Mouse (Mus musculus): ENCODE results near the gene Tbc1d16.

The Tbc1d16 gene

GRCm38 (mm10) chr11:119207986-119208385 is 20.3 kb downstream of the Tbc1d16 start:
- DNase-seq (ENCODE audit: low read depth, low spot score): no peak

DNA sequence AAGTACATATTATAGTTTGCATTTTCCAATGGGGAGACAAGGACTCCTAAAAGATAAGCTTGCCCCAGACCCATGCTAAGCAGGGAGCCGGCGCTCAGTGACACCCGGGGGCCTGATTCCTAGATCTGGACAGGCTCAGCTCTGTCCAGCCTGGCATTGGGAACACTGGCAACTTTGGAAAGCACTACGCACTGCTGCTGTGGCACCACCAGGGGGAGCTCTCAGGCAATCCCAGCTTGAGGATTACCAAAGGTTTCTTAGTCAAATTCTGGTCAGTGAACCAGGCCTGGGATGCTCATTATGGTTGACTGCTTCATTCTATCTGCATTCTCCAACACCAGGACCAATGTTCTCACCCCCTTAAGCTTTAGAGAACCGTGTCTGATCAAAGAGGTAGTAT is 21.7 kb downstream of the Tbc1d16 start:
- peak; percentile 76 for DNase-seq (ENCODE audit: low read depth, low spot score)

GRCm38 (mm10) chr11:119205738-119206137 is 22.6 kb downstream of the Tbc1d16 start:
- no peak for DNase-seq (ENCODE audit: low read depth, low spot score)

DNA sequence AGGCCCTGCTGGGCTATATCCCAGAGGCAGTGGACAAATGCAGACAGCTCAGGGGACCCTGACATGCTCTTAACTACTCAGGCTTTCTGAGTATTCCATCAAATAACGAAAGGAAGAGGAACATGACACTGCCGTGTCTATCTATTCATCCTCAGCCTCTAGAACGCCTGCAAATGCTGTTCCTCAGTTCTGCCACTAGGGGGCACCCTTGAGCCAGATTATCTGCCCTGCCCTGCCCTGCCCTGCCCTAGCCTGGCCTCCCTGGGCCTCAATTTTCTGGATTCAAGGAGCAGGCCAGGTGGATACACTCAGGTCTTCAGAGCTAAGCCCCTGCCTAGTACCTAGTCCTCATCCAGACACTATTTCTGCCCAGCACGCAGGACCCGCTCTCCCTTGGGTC is 24.9 kb downstream of the Tbc1d16 start:
- DNase-seq (ENCODE audit: low read depth, low spot score): peak; percentile 46

DNA sequence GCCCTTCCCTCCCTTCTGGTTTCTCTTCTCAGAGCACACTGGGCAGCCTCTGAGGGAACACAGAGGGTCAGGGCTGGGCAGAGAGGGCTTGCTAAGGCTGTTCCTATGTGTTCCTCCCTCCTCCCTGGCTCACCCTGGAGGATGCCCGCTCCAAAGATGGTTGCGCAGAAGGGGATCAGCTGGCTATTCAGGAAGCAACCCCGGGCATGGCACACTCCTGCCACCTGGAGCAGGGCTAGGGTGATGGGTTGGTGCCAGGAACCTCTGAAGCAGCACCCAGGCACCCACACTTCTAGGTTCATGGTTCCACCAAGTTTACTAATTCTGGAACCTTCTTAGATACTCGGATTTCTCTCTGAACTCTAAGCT is 29.1 kb downstream of the Tbc1d16 start:
- no peak for DNase-seq (ENCODE audit: low read depth, low spot score)

DNA sequence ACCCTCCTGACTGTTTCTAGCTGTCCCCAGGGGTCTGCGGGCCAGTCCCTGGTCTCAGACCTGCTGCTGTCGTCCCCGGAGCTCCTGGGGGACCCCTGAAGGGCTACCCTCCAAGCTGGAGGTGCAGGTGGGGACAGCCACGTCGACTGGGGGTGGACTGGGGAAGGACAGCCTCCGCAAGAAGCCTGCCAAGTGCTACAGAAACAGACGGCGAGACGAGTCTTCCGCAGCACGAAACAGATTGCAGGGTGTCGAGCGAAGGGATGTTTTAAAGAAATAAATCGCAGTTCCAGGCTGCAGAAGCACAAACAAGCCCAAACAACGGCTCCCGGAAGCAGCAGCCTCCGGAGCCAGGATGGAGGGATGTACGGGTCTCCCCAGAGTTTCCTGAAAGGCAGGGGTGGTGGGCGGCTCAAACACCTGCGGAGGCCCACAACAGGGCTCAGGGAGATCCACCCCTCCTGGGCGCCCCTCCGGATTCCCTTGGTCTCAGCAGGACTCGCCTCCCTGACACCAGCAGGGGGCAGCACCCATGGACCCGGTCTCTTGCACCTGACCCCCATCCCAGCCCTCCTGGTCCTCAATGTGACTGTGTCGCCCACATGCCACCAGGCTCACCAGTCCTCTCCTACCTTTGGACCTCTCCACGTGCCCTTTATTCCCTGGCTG is 29.6 kb downstream of the Tbc1d16 start:
- no peak for DNase-seq (ENCODE audit: low read depth, low spot score)

DNA sequence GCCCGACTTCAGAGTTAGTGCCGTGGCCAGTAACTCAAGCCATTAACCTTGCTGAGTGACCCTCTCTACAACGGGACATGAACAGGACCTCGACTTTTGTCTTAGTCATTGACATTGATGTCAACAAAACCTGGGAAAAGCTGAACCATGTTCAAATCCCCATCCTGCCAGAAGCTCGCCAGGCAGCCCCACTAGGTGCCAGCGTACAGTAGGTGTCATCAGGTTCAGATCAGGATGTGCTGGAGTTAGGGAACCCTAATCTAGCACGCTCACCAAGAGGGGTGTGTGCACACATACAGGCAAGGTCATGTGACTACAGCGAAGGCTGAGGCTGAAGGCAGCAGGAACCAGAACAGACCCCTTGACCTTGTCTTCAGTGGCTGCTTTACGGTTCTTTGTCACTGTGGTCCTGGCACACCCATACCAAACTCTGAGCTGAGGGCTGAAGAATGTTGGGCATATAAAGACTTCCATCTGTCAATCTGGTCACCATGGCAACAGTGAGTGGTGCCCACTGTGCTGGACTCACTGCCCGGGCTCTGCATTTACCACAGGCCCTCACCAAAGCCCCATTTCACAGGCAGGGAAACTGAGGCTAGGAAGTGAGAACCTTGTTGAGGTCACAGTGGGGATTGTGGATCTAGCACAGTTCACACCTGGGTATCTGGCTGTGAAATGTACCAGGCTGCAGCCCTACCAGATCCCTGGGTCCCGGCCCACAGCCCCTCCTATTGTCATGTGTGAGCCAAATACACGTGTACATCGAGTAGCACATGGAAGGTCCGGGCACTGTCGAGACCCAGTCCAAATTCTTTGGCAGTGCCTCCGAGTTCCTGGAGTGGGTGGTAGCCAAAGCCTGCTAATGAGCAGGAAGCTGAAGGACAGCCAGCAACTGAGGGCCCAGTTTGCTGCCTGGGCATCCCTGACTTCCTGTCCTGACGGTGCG is 30.4 kb downstream of the Tbc1d16 start:
- no peak for DNase-seq (ENCODE audit: low read depth, low spot score)

DNA sequence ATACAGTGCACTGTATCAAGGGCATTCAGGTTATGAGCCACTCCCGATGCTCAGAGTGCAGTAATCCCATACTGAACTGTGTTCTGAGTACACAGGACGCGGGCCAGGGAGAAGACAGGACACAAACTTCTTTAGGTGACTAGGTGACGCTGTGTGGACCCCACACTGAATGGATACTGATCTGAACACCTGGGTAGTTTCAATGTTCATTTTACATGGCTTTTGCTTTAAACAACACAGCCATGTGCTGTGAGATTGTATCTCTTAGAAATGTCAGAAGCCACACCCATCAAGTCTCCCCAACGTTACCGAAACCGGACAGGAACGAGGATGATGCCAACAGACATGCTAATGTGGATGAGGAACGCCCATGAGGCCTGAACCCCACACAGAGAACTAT is 35.7 kb downstream of the Tbc1d16 start:
- DNase-seq (ENCODE audit: low read depth, low spot score): no peak

DNA sequence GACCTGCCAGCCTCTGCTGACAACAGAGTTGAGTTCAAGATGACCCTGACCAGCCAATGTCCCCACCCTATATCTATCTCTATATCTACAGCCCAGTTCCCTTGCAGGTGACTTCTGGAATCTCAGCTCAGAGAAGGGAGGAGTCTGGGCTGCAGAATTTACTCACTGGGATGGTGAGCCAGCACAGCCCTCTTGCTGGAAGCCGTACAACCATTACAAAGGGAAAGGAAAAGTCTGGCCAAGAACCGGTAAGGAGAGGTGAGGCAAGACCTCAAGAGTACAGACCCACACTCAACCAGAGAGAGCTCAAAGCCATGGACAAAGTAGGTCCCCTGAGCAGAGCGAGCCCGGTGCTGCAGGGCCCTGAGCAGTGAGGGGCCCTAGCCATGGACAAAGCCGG is 36.1 kb downstream of the Tbc1d16 start:
- DNase-seq (ENCODE audit: low read depth, low spot score): no peak

DNA sequence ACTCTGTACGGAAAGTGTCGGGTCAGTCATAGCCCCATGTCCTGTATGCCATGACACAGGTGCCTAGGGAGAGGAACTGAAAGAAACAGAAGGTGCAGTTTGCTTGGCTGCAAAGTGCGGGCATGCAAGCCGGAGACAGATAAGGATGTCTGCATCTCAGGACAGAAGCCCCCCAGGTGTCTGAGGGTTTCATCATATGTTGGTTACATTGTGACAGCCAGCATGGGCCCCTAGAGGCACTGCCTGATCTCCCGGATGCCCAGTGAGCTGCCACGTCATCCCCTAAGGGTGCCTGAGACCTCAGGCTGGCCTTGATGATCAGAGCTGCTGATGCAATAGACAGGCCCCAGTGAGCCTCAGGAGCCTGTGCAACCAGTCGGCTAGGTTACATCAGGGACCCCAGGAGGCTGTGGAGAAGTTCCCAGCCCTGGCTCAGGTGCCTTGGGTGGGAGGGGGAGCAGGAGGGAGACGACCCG is 36.7 kb downstream of the Tbc1d16 start:
- no peak for DNase-seq (ENCODE audit: low read depth, low spot score)

- peak; percentile 77 for DNase-seq (ENCODE audit: low read depth, low spot score)
These were observed 37.8 kb downstream of the Tbc1d16 start for GRCm38 (mm10) chr11:119190498-119190897.

GRCm38 (mm10) chr11:119189319-119189718 is 39.0 kb downstream of the Tbc1d16 start:
- DNase-seq (ENCODE audit: low read depth, low spot score): no peak

DNA sequence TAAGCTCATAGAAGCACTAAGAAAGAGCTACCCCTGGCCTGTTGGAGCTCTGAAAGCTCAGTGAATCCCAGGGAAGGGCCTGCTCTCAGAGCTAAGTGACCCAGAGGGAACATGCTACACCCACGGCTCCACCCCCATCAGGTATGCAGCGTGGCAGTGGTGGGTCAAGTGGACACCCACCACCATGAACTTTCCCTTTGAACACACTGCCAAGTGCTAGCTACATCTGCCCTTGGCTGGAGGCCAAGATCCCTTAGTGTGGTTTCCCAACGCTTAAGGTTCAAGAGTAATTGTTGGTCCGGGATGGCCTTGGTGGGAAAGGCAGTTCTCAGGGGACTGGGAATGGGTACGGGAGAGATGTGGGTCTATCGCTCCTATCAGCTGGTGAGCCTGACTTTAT is 39.9 kb downstream of the Tbc1d16 start:
- no peak for DNase-seq (ENCODE audit: low read depth, low spot score)

GRCm38 (mm10) chr11:119187800-119188197 is 40.5 kb downstream of the Tbc1d16 start:
- DNase-seq (ENCODE audit: low read depth, low spot score): no peak

- DNase-seq (ENCODE audit: low read depth, low spot score): peak; percentile 86
These were observed 41.1 kb downstream of the Tbc1d16 start for GRCm38 (mm10) chr11:119186989-119187799.

- no peak for DNase-seq (ENCODE audit: low read depth, low spot score)
These were observed 41.9 kb downstream of the Tbc1d16 start for GRCm38 (mm10) chr11:119186381-119186780.

DNA sequence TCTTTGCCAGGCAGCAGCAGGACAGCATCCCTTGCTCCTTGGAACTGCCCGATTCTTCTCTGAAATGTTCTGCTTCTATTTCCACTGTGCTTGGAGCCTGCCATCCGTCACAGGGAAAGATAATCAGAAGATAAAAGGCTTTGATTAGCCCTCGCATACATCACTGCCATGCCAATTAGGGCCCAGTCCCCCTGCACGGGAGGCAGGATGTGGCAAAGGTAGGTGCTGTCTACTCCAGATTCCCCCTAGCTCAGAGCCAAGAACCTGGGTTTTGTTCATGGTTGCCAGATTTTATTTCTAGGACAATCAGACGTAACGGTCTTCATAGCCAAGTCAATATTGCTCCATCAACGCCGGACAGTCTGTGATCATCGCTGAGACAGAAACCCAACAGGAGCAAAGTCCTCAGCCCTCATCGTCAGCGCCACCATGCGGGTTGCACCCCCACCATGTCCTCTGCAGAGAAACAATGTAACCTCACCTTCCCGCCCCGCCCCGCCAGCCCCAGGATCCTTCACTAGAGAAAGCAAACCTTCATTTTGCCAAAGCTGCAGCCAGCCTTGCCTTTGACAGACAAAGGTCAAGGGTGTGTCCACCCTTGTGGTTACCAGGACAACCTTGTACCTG is 44.5 kb downstream of the Tbc1d16 start:
- no peak for DNase-seq (ENCODE audit: low read depth, low spot score)

- DNase-seq (ENCODE audit: low read depth, low spot score): no peak
These were observed 46.4 kb downstream of the Tbc1d16 start for GRCm38 (mm10) chr11:119181861-119182395.

DNA sequence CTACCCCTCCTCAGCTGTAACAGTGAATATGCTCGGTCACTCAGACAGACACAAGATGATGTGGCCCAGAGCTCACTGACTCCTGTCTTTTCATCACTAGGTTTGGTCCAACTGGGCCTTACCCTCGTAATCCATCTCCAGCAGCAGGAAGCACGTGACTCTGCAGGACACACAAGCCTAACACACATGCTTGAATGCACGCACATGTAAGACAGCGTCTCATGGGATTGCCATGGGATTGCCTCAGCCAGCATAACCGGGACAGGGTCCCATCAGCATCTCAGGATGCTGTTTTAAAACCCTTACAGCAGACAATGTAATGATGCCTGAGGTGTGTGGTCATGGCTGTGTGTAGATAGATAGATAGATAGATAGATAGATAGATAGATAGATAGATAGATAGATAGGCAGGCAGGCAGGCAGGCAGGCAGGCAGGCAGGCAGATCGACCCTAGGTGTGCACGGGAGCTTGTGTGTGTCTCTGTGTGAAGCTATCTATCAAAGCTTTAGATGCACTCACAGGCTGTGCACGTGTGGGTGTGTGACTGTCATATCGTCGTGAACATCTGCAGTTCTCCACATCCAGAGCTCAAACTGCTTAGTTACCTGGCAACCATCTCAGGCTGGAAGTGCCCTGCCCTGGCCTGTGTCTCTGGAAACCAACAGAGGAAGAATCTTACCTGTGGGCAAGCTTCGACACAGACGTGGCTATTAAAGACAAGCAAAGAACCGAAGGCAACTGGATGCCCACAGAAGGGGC is 47.3 kb downstream of the Tbc1d16 start:
- DNase-seq (ENCODE audit: low read depth, low spot score): no peak

GRCm38 (mm10) chr11:119178317-119178716 is 50.0 kb downstream of the Tbc1d16 start:
- DNase-seq (ENCODE audit: low read depth, low spot score): no peak
